Mouse (Mus musculus) MEL (cell line): ENCODE results near the gene 2410002F23Rik. TPM values are rescaled to one million over a fixed set of nuclear protein-coding genes. Genes with fewer than 3 reads are reported as not detected.
"Not testable (repeated sequence)": the region's sequence is repeated elsewhere in the genome, so short reads cannot be mapped to it uniquely, and the experiment has no call there.

ENCODE experiments used
- DNase-seq: peaks from one replicate; pipeline ENCODE4 v3.0.0; 2011; ENCODE audit warnings: low read depth, low spot score
- H3K27ac ChIP-seq: 2 replicates; pipeline ENCODE4 v1.5.1; 2012; ENCODE audit warnings: low read depth, mild to moderate bottlenecking, control low read depth, low read length, moderate library complexity; ENCODE audit not compliant: control insufficient read depth
- H3K27me3 ChIP-seq, 2 experiments: fragments of 150-350 bp in 1 of 2; sonication (generic) in 1 of 2; 2 replicates each; pipeline ENCODE4 v1.6.1; 2012; ENCODE audit warnings: low read length in 2 of 2, mild to moderate bottlenecking in 2 of 2, improper control_type of control experiment in 1 of 2, moderate library complexity in 1 of 2; ENCODE audit not compliant: insufficient read depth in 2 of 2, control insufficient read depth in 1 of 2
- H3K36me3 ChIP-seq, 2 experiments: 2 replicates each; pipeline ENCODE4 v1.6.1; 2012 to 2014; ENCODE audit warnings: low read length in 2 of 2, improper control_type of control experiment in 1 of 2, inconsistent platforms in 1 of 2, mild to moderate bottlenecking in 1 of 2; ENCODE audit not compliant: insufficient read depth in 2 of 2, control insufficient read depth in 1 of 2
- H3K4me1 ChIP-seq, 2 experiments: fragments of 150-350 bp in 1 of 2; sonication (generic) in 1 of 2; 2 replicates each; pipeline ENCODE4 v1.6.1; 2012; ENCODE audit warnings: low read length in 2 of 2, improper control_type of control experiment in 1 of 2, mild to moderate bottlenecking in 1 of 2; ENCODE audit not compliant: insufficient read depth in 2 of 2, control insufficient read depth in 1 of 2
- H3K4me3 ChIP-seq, 2 experiments: fragments of 150-350 bp in 1 of 2; sonication (generic) in 1 of 2; 2 replicates each; pipeline ENCODE4 v1.5.1; 2012; ENCODE audit warnings: low read depth in 2 of 2, low read length in 2 of 2, mild to moderate bottlenecking in 2 of 2, moderate library complexity in 2 of 2, control low read depth in 1 of 2, improper control_type of control experiment in 1 of 2; ENCODE audit not compliant: control insufficient read depth in 1 of 2, insufficient read depth in 1 of 2
- H3K79me2 ChIP-seq: 2 replicates; pipeline ENCODE4 v1.6.1; 2012; ENCODE audit warnings: mild to moderate bottlenecking, low read length, moderate library complexity; ENCODE audit not compliant: control insufficient read depth, poor library complexity, insufficient read depth
- H3K9ac ChIP-seq: 2 replicates; pipeline ENCODE4 v1.6.1; 2012; ENCODE audit warnings: low read depth, mild to moderate bottlenecking, control low read depth, low read length, moderate library complexity; ENCODE audit not compliant: control insufficient read depth, poor library complexity, severe bottlenecking
- H3K9me3 ChIP-seq: fragments of 150-350 bp; sonication (generic); replicated peaks from 2 replicates; pipeline ENCODE4 v1.6.1; 2012; ENCODE audit warnings: mild to moderate bottlenecking, low read length, improper control_type of control experiment, moderate library complexity; ENCODE audit not compliant: insufficient read depth
- CHD1 ChIP-seq: IDR thresholded peaks from 2 replicates; pipeline ENCODE4 v1.6.1; 2012; ENCODE audit warnings: low read depth, mild to moderate bottlenecking, inconsistent platforms, low read length, improper control_type of control experiment
- CHD2 ChIP-seq: IDR thresholded peaks from 2 replicates; pipeline ENCODE4 v1.6.1; 2011; ENCODE audit warnings: low read length, improper control_type of control experiment
- E2F4 ChIP-seq: IDR thresholded peaks from 2 replicates; pipeline ENCODE4 v1.6.1; 2011; ENCODE audit warnings: low read depth, low read length, improper control_type of control experiment, borderline replicate concordance
- ELF1 ChIP-seq: IDR thresholded peaks from 2 replicates; pipeline ENCODE4 v1.6.1; 2014; ENCODE audit warnings: low read depth, mild to moderate bottlenecking, inconsistent platforms, low read length, improper control_type of control experiment, moderate library complexity
- GATA1 ChIP-seq: IDR thresholded peaks from 2 replicates; pipeline ENCODE4 v1.6.1; 2011; ENCODE audit warnings: low read depth, low read length, improper control_type of control experiment
- HCFC1 ChIP-seq: IDR thresholded peaks from 2 replicates; pipeline ENCODE4 v1.6.1; 2012; ENCODE audit warnings: low read depth, mild to moderate bottlenecking, inconsistent platforms, low read length, improper control_type of control experiment, moderate library complexity
- JUND ChIP-seq: IDR thresholded peaks from 2 replicates; pipeline ENCODE4 v1.6.1; 2011; ENCODE audit warnings: low read depth, mild to moderate bottlenecking, improper control_type of control experiment, low read length
- KAT2A ChIP-seq: conservative IDR thresholded peaks from 2 replicates; pipeline ENCODE4 v1.6.1; 2012; ENCODE audit warnings: low read depth, low read length, improper control_type of control experiment, inconsistent platforms
- MAFK ChIP-seq: IDR thresholded peaks from 2 replicates; pipeline ENCODE4 v1.6.1; 2011; ENCODE audit warnings: low read depth, mild to moderate bottlenecking, low read length, improper control_type of control experiment, borderline replicate concordance
- MXI1 ChIP-seq: IDR thresholded peaks from 2 replicates; pipeline ENCODE4 v1.6.1; 2011; ENCODE audit warnings: mild to moderate bottlenecking, low read depth, low read length, improper control_type of control experiment
- MYB ChIP-seq: IDR thresholded peaks from 2 replicates; pipeline ENCODE4 v1.6.1; 2011; ENCODE audit warnings: mild to moderate bottlenecking, low read depth, low read length, improper control_type of control experiment
- NRF1 ChIP-seq: IDR thresholded peaks from 2 replicates; pipeline ENCODE4 v1.6.1; 2014; ENCODE audit warnings: low read depth, mild to moderate bottlenecking, inconsistent platforms, low read length, improper control_type of control experiment, moderate library complexity; ENCODE audit not compliant: poor library complexity, insufficient read depth, severe bottlenecking
- POLR2AphosphoS2 ChIP-seq: IDR thresholded peaks from 2 replicates; pipeline ENCODE4 v1.6.1; 2011; ENCODE audit warnings: low read length, improper control_type of control experiment
- POLR2AphosphoS5 ChIP-seq: IDR thresholded peaks from 2 replicates; pipeline ENCODE4 v1.6.1; 2012; ENCODE audit warnings: low read depth, borderline replicate concordance, mild to moderate bottlenecking, inconsistent platforms, low read length, moderate library complexity, mixed read lengths
- RAD21 ChIP-seq: IDR thresholded peaks from 2 replicates; pipeline ENCODE4 v1.6.1; 2011; ENCODE audit warnings: mild to moderate bottlenecking, low read depth, low read length, improper control_type of control experiment
- SIN3A ChIP-seq: IDR thresholded peaks from 2 replicates; pipeline ENCODE4 v1.6.1; 2012; ENCODE audit warnings: low read length, improper control_type of control experiment, inconsistent platforms
- ZC3H11A ChIP-seq: IDR thresholded peaks from 2 replicates; pipeline ENCODE4 v1.6.1; 2012; ENCODE audit warnings: low read depth, mild to moderate bottlenecking, inconsistent platforms, low read length, improper control_type of control experiment
- ZKSCAN1 ChIP-seq: IDR thresholded peaks from 2 replicates; pipeline ENCODE4 v1.6.1; 2012; ENCODE audit warnings: low read depth, mild to moderate bottlenecking, inconsistent platforms, low read length, improper control_type of control experiment, moderate library complexity
- ZMIZ1 ChIP-seq: IDR thresholded peaks from 2 replicates; pipeline ENCODE4 v1.6.1; 2012; ENCODE audit warnings: low read depth, mild to moderate bottlenecking, inconsistent platforms, low read length, improper control_type of control experiment, moderate library complexity
- ZNF384 ChIP-seq: IDR thresholded peaks from 2 replicates; pipeline ENCODE4 v1.6.1; 2012; ENCODE audit warnings: low read depth, mild to moderate bottlenecking, inconsistent platforms, low read length, improper control_type of control experiment
- polyA plus RNA-seq, 2 experiments: library from polyadenylated mRNA; stranded (reverse) in 1 of 2; unstranded in 1 of 2; fragments of >175 nt in 1 of 2; fragments of >200 nt in 1 of 2; gene quantifications; 2 replicates each; pipeline versions ENCODE4 v1.2.1 to v1.2.4; 2012; ENCODE audit warnings: low replicate concordance in 2 of 2, low read depth in 1 of 2; ENCODE audit not compliant: insufficient read length in 2 of 2, insufficient read depth in 1 of 2, missing spikeins in 1 of 2
- total RNA-seq: library from RNA; depleted of rRNA; stranded (reverse); fragments of 300-350 nt; gene quantifications from 2 replicates; pipeline ENCODE4 v1.2.3, GENCODE M21; 2012

2410002F23Rik gene
- total and polyA plus RNA-seq, 3 experiments = 148 to 841 (median 174) TPM

- Histone ChIP-seq H3K9ac (no peak overlapping the region), H3K79me2 (no peaks in the 10 kb centered on the region), H3K36me3 (no peaks in the 10 kb centered on the region), H3K4me1 (no peaks in the 10 kb centered on the region), H3K4me3 (no peak overlapping the region), H3K27ac (no peak overlapping the region), H3K9me3 (no peaks in the 10 kb centered on the region), H3K27me3 (no peaks in the 10 kb centered on the region)
- DNase-seq = no peak
- TF ChIP-seq JUND = no peak
- TF ChIP-seq POLR2AphosphoS5 = no peak
- no peak for TF ChIP-seq MAFK
- no peak for TF ChIP-seq E2F4
- no peak for TF ChIP-seq SIN3A
- TF ChIP-seq CHD2 = no peak
- no peak for TF ChIP-seq KAT2A
- TF ChIP-seq HCFC1 = no peak
- TF ChIP-seq ZKSCAN1 = no peak
- no peak for TF ChIP-seq MXI1
- TF ChIP-seq ZNF384 = no peak
- TF ChIP-seq POLR2AphosphoS2 = no peak
- TF ChIP-seq GATA1 = no peak
- no peak for TF ChIP-seq RAD21
- no peak for TF ChIP-seq CHD1
- no peak for TF ChIP-seq NRF1
- TF ChIP-seq ZMIZ1 = no peak
- no peak for TF ChIP-seq ELF1
Observed at GRCm38 (mm10) chr7:44290986-44291385, 44.5 kb downstream of the 2410002F23Rik start.

- Histone ChIP-seq H3K9me3 (no peaks in the 10 kb centered on the region), H3K27ac (no peak overlapping the region), H3K79me2 (no peaks in the 10 kb centered on the region), H3K4me3 (no peak overlapping the region), H3K9ac (no peak overlapping the region), H3K4me1 (no peaks in the 10 kb centered on the region)
- DNase-seq = no peak
- TF ChIP-seq ZC3H11A (no peak), MYB (no peak), MAFK (no peak), ZKSCAN1 (no peak), ZNF384 (no peak)
- TF ChIP-seq, all 39 proteins: peak for 0
- H3K27me3 ChIP-seq = no peaks in the 10 kb centered on the region
- no peaks in the 10 kb centered on the region for H3K36me3 ChIP-seq
Observed at GRCm38 (mm10) chr7:44291418-44291817, 44.9 kb downstream of the 2410002F23Rik start.

- DNase-seq, H3K79me2 ChIP-seq: not testable (repeated sequence)
Observed at GRCm38 (mm10) chr7:44297501-44297900, 51.0 kb downstream of the 2410002F23Rik start.

More at GRCm38 (mm10) chr7:44297501-44297900, 51.0 kb downstream of the 2410002F23Rik start:
- not testable (repeated sequence) for H3K9ac ChIP-seq, H3K27ac ChIP-seq, H3K9me3 ChIP-seq, H3K4me3 ChIP-seq, H3K27me3 ChIP-seq, H3K36me3 ChIP-seq, H3K4me1 ChIP-seq
